Mouse (Mus musculus) embryonic facial prominence, embryonic 15.5 days (tissue): ENCODE measurements around the gene Eif4a1. TPM values are rescaled to one million over a fixed set of nuclear protein-coding genes. Genes with fewer than 3 reads are reported as not detected.
A peak's percentile ranks its signal among the peaks of the same experiment; 100 is the strongest.

ENCODE experiments used
- ATAC-seq: fragments of 200-750 bp; cut with Nextera tagmentation; 2 replicates; pipeline ENCODE4 v1.8.0; 2017; ENCODE audit warnings: low read depth, moderate TSS enrichment; ENCODE audit not compliant: insufficient number of reproducible peaks, low FRiP score, low TSS enrichment
- H3K27ac ChIP-seq: fragments of 300-500 bp; sonication (generic); replicated peaks from 2 replicates; pipeline ENCODE4 v1.5.1; 2015; ENCODE audit warnings: mild to moderate bottlenecking, inconsistent platforms
- H3K27me3 ChIP-seq: fragments of 300-500 bp; sonication (generic); 2 replicates; pipeline ENCODE4 v1.6.1; 2015; ENCODE audit warnings: inconsistent platforms
- H3K36me3 ChIP-seq: fragments of 300-500 bp; sonication (generic); 2 replicates; pipeline ENCODE4 v1.6.1; 2015; ENCODE audit warnings: mild to moderate bottlenecking, inconsistent platforms
- H3K4me1 ChIP-seq: fragments of 300-500 bp; sonication (generic); 2 replicates; pipeline ENCODE4 v1.6.1; 2015; ENCODE audit warnings: inconsistent platforms
- H3K4me2 ChIP-seq: fragments of 300-500 bp; sonication (generic); replicated peaks from 2 replicates; pipeline ENCODE4 v1.6.1; 2015; ENCODE audit warnings: mild to moderate bottlenecking, inconsistent platforms
- H3K4me3 ChIP-seq: fragments of 300-500 bp; sonication (generic); replicated peaks from 2 replicates; pipeline ENCODE4 v1.5.1; 2015; ENCODE audit warnings: mild to moderate bottlenecking, inconsistent platforms
- H3K9ac ChIP-seq: fragments of 300-500 bp; sonication (generic); 2 replicates; pipeline ENCODE4 v1.6.1; 2015; ENCODE audit warnings: inconsistent platforms
- H3K9me3 ChIP-seq: fragments of 300-500 bp; sonication (generic); replicated peaks from 2 replicates; pipeline ENCODE4 v1.6.1; 2016; ENCODE audit warnings: inconsistent platforms
- WGBS: fragments of 180-500 bp; shearing (Covaris S2); methylation state at CpG from one replicate; pipeline ENCODE4 v1.1.7; 2015; 5-methylcytosine and 5-hydroxymethylcytosine counted together
- polyA plus RNA-seq: library from polyadenylated mRNA; unstranded; fragments of >200 nt; fragmentation: Nextera tagmentation; extraction: Ambion mirVana; gene quantifications from 2 replicates; pipeline ENCODE4 v1.2.1, GENCODE M21; 2015

Eif4a1 gene
- 447 and 512 TPM in 2 replicates for polyA plus RNA-seq

GRCm38 (mm10) chr11:69672211-69672706 lies at the start of gene Eif4a1:
Gene Eif4a1, minus strand, starts transcription at chr11:69672423.
- Histone ChIP-seq H3K9me3 (no peaks in the 10 kb centered on the region), H3K36me3 (peaks cover 79% of the 10 kb centered on the region), H3K9ac (peak within 1 kb of the TSS; percentile 83), H3K4me3 (peak within 1 kb of the TSS; percentile 61), H3K27me3 (no peaks in the 10 kb centered on the region), H3K4me1 (peaks cover 23% of the 10 kb centered on the region), H3K27ac (peak within 1 kb of the TSS; percentile 98), H3K4me2 (peak within 1 kb of the TSS; percentile 77)
- ATAC-seq: peak; percentile 98
- WGBS: under 1% methylated on average over 36 of the region's 36 CpGs

- Histone ChIP-seq H3K36me3 (no peaks in the 10 kb centered on the region), H3K9me3 (no peaks in the 10 kb centered on the region), H3K4me1 (no peaks in the 10 kb centered on the region), H3K27ac (no peak overlapping the region), H3K9ac (no peak overlapping the region), H3K4me2 (no peak overlapping the region), H3K4me3 (no peak overlapping the region), H3K27me3 (no peaks in the 10 kb centered on the region)
- no peak for ATAC-seq
- WGBS: 63% methylated on average over 6 of the region's 6 CpGs
Measured at GRCm38 (mm10) chr11:69720852-69721251, 48.6 kb upstream of the Eif4a1 start.

GRCm38 (mm10) chr11:69719423-69719822 lies 47.2 kb upstream of the Eif4a1 start:
- Histone ChIP-seq H3K36me3 (no peaks in the 10 kb centered on the region), H3K9me3 (no peaks in the 10 kb centered on the region), H3K4me3 (no peak overlapping the region), H3K4me1 (0 out of 2 replicates have a peak, but pooled peaks cover 5% of the 10 kb centered on the region), H3K27ac (no peak overlapping the region), H3K4me2 (no peak overlapping the region), H3K9ac (no peak overlapping the region), H3K27me3 (no peaks in the 10 kb centered on the region)
- 74% methylated on average over 6 of the region's 6 CpGs for WGBS
- ATAC-seq: no peak

- 26% methylated on average over 15 of the region's 15 CpGs for WGBS
- Histone ChIP-seq H3K4me3 (no peak overlapping the region), H3K9me3 (no peaks in the 10 kb centered on the region), H3K4me2 (0 out of 2 replicates have a peak overlapping the region, but pooled peaks have one; percentile 8), H3K27me3 (no peaks in the 10 kb centered on the region), H3K27ac (no peak overlapping the region), H3K36me3 (no peaks in the 10 kb centered on the region), H3K9ac (no peak overlapping the region), H3K4me1 (0 out of 2 replicates have a peak, but pooled peaks cover 5% of the 10 kb centered on the region)
- no peak for ATAC-seq
Measured at GRCm38 (mm10) chr11:69718661-69719060, 46.4 kb upstream of the Eif4a1 start.

- Histone ChIP-seq H3K27me3 (no peaks in the 10 kb centered on the region), H3K4me3 (no peak overlapping the region), H3K4me2 (no peak overlapping the region), H3K9me3 (no peaks in the 10 kb centered on the region), H3K27ac (no peak overlapping the region), H3K9ac (no peak overlapping the region), H3K36me3 (no peaks in the 10 kb centered on the region), H3K4me1 (0 out of 2 replicates have a peak, but pooled peaks cover 5% of the 10 kb centered on the region)
- 70% methylated on average over 4 of the region's 4 CpGs for WGBS
- no peak for ATAC-seq
Measured at GRCm38 (mm10) chr11:69716953-69717352, 44.7 kb upstream of the Eif4a1 start.

GRCm38 (mm10) chr11:69715929-69716328 lies 43.7 kb upstream of the Eif4a1 start:
- no peak overlapping the region for H3K4me3 ChIP-seq
- no peaks in the 10 kb centered on the region for H3K9me3 ChIP-seq
- no peak overlapping the region for H3K27ac ChIP-seq
- no peaks in the 10 kb centered on the region for H3K36me3 ChIP-seq
- no peak overlapping the region for H3K9ac ChIP-seq
- 0 out of 2 replicates have a peak, but pooled peaks cover 5% of the 10 kb centered on the region for H3K4me1 ChIP-seq
- no peak for ATAC-seq
- H3K27me3 ChIP-seq: no peaks in the 10 kb centered on the region
- 26% methylated on average over 5 of the region's 5 CpGs for WGBS
- H3K4me2 ChIP-seq: no peak overlapping the region

DNA sequence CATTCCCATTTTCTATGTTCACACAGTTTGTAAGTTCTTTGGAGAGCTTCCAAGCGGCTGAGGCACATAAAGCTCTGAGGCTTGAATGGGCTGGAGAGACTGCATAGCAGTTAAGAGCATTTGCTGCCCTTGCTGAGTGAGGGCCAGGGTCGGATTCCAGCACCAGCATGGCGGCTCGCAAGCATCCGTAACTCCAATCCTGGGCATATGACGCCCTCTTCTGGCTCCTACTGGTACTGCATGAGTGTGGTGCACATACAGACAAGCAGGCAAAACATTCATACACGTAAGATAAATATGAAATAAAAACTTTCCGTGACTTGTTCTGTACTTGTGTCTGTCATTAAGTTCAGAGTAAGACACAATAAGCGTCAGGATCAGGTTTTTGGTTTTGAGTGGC lies 43.3 kb upstream of the Eif4a1 start:
- Histone ChIP-seq H3K36me3 (no peaks in the 10 kb centered on the region), H3K4me2 (no peak overlapping the region), H3K4me1 (0 out of 2 replicates have a peak, but pooled peaks cover 5% of the 10 kb centered on the region), H3K4me3 (no peak overlapping the region), H3K27ac (no peak overlapping the region), H3K9me3 (no peaks in the 10 kb centered on the region), H3K9ac (no peak overlapping the region), H3K27me3 (no peaks in the 10 kb centered on the region)
- ATAC-seq: no peak
- whole genome bisulfite sequencing: 58% methylated on average over 9 of the region's 9 CpGs

DNA sequence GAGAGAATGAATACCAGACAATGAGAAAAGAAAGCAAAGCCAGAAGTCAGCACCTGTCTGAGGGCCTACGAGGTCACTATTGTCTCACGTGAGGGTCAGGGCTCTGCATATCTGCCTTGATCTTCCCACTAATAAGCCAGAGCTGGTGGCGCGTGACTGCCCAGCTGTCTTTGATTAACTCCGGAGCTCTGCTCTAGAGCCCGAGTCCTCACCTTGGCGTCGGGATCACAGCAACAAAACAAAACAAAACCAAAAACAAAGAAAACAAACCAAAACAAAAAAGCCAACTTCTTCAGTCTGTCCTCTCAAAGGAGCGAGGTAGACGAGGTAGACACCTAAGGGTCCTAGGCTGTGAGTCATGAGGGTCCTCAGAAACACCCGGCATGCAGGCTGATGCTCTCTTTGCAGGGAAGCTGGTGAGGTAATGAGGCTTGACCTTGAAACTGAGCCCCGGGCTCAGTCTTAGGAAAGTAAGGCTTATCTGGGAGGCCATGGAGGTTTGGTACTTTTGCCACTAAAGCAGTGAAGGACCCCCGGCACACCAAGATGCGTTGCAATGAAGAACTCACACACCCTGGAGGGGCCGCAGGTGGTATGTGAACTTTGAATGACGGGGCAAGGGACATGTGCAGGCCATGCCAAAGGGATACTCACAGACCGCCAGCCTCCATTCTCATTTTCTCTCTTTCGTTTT lies 42.6 kb upstream of the Eif4a1 start:
- no peak overlapping the region for H3K27ac ChIP-seq
- peaks cover 9% of the 10 kb centered on the region; the same call in 1 of the 2 replicates for H3K4me1 ChIP-seq
- no peak for ATAC-seq
- no peak overlapping the region for H3K4me3 ChIP-seq
- no peak overlapping the region for H3K9ac ChIP-seq
- no peaks in the 10 kb centered on the region for H3K36me3 ChIP-seq
- H3K27me3 ChIP-seq: no peaks in the 10 kb centered on the region
- no peaks in the 10 kb centered on the region for H3K9me3 ChIP-seq
- no peak overlapping the region for H3K4me2 ChIP-seq
- 47% methylated on average over 18 of the region's 18 CpGs for WGBS

DNA sequence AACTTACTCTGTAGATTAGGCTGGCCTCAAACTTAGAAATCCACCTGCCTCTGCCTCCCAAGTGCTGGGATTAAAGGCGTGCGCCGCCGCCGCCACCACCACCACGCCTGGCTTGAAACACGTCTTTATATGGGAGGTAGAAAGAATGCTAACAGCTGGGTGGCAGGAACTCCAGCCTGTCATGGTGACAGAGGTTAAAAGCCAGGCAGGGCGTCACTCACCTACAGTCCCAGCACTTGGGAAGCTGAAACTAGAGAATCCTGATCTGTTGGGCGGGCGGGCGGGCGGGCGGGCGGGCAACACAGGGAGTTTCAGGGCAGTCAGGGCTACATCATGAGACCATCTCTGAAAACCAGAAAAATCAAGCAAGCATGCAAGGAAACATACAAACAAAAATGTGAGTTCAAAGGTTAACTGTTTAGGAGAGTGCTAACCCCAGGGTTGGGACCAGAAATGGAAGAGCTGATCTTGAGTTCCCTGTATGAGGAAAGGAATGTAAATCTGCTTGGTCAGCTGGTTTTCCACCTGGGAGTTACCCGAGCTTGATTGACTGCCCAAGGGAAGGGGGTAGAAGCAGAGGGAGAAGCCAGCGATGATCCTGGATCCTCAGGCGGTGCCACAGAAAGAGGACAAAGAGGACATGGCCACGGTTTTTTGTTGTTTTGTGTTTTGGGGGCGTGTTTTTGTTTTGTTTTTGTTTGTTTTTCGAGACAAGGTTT lies 40.9 kb upstream of the Eif4a1 start:
- Histone ChIP-seq H3K27ac (no peak overlapping the region), H3K4me3 (no peak overlapping the region), H3K27me3 (no peaks in the 10 kb centered on the region), H3K9me3 (no peaks in the 10 kb centered on the region), H3K4me1 (peaks cover 14% of the 10 kb centered on the region; the same call in 1 of the 2 replicates), H3K4me2 (no peak overlapping the region), H3K9ac (no peak overlapping the region), H3K36me3 (no peaks in the 10 kb centered on the region)
- 65% methylated on average over 20 of the region's 20 CpGs for WGBS
- ATAC-seq: no peak

DNA sequence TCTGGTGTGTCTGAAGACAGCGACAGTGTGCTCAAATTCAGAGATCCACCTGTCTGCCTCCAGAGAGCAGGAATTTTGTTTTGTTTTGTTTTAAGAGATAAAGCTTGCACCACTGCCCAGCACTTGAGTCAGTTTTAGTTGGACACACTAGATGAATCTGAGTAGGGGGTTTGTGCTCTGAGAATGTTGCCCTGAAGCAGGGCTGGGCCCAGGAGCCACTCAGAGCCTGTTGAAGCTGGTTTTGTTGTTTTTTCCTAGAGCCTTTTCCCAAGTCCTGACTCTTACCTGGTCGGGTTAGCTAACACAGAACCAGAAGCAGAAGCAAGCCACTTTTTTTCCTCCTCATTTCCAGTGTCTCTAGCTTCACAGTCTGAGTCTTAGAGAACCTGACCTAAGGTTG lies 38.9 kb upstream of the Eif4a1 start:
- no peaks in the 10 kb centered on the region for H3K27me3 ChIP-seq
- no peak overlapping the region for H3K9ac ChIP-seq
- H3K36me3 ChIP-seq: no peaks in the 10 kb centered on the region
- H3K4me2 ChIP-seq: no peak overlapping the region
- ATAC-seq: no peak
- WGBS: 59% methylated on average over 2 of the region's 2 CpGs
- H3K4me3 ChIP-seq: no peak overlapping the region
- no peak overlapping the region for H3K27ac ChIP-seq
- H3K9me3 ChIP-seq: no peaks in the 10 kb centered on the region
- peaks cover 14% of the 10 kb centered on the region; the same call in 1 of the 2 replicates for H3K4me1 ChIP-seq

DNA sequence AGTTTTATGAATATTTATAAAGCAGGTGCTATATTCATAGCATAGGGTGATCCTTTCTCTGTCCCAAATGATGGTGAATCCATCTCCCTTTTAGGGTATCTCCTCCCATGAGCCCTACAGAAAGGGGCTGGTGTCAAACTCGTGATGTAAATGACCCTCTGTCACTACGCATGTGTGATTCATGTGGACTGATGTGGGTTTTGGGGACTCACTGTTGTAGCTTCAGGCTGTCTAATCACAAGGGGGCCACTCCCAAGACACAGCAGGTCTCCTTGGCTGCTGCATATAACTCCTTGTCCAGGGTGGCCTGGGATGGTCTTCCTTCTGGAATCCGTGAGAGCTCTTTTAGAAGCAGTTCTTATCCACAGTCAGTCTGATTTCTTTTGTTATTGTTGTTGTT lies 38.2 kb upstream of the Eif4a1 start:
- Histone ChIP-seq H3K9me3 (no peaks in the 10 kb centered on the region), H3K27ac (no peak overlapping the region), H3K36me3 (no peaks in the 10 kb centered on the region), H3K4me3 (no peak overlapping the region), H3K4me1 (peaks cover 10% of the 10 kb centered on the region; the same call in 1 of the 2 replicates), H3K9ac (no peak overlapping the region), H3K27me3 (no peaks in the 10 kb centered on the region), H3K4me2 (no peak overlapping the region)
- ATAC-seq: no peak
- WGBS: 81% methylated on average over 3 of the region's 3 CpGs
